Mouse (Mus musculus): ENCODE results near the gene Dst. TPM values are rescaled to one million over a fixed set of nuclear protein-coding genes. Genes with fewer than 3 reads are reported as not detected.
A peak's percentile ranks its signal among the peaks of the same experiment; 100 is the strongest.

Gene Dst
- polyA plus RNA-seq, 1 experiment from 2014 or later, result 24.9 TPM

DNA sequence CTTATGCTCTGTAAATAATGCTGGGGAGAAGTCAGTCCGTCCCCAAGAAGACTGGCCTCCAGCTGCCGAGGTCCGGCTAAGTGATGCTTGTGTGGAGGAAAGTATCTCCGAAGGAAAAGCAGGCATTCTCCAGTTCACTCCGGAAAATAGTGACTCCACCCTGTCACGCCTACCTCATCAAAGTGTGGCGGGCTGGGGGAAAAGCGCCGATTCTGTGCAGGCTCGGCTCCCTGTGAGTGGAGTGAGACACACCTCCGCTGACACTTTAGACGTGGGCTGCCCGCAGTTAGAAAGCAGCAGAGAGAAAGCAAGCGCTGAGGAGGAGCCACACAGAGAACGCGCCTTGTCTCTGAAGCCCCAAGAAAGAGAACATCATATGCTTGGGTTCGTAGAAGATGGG lies 284.1 kb downstream of the Dst start:
- DNase-seq (ENCODE audit: low spot score) (no peak), ATAC-seq (no peak)
- WGBS, result 93% methylated on average over 17 of the region's 17 CpGs
- Histone ChIP-seq H3K36me3 (ENCODE audit: control insufficient read depth, insufficient read depth, low read length) (peaks cover 74% of the 10 kb centered on the region), H3K27ac (ENCODE audit: low read depth, low read length) (no peak overlapping the region), H3K4me1 (ENCODE audit: control insufficient read depth, insufficient read depth, low read length) (no peaks in the 10 kb centered on the region), H3K4me3 (ENCODE audit: low read depth, low read length) (no peak overlapping the region), H3K9me3 (replicated peaks; ENCODE audit: control insufficient read depth, low read length) (no peaks in the 10 kb centered on the region), H3K4me2 (ENCODE audit: low read length) (no peak overlapping the region), H3K9ac (ENCODE audit: low read length) (no peak overlapping the region), H3K27me3 (replicated peaks; ENCODE audit: control insufficient read depth, insufficient read depth, low read length) (no peaks in the 10 kb centered on the region)

GRCm38 (mm10) chr1:34200791-34201190 lies 292.8 kb downstream of the Dst start:
- no peak overlapping the region for H3K27ac ChIP-seq (ENCODE audit: low read depth, low read length)
- H3K4me2 ChIP-seq (ENCODE audit: low read length), result no peak overlapping the region
- 94% methylated on average over 18 of the region's 18 CpGs for WGBS
- peaks cover 65% of the 10 kb centered on the region for H3K36me3 ChIP-seq (ENCODE audit: control insufficient read depth, insufficient read depth, low read length)
- no peak overlapping the region for H3K9ac ChIP-seq (ENCODE audit: low read length)
- no peaks in the 10 kb centered on the region for H3K9me3 ChIP-seq (replicated peaks; ENCODE audit: control insufficient read depth, low read length)
- no peak for DNase-seq (ENCODE audit: low spot score)
- no peaks in the 10 kb centered on the region for H3K4me1 ChIP-seq (ENCODE audit: control insufficient read depth, insufficient read depth, low read length)
- H3K27me3 ChIP-seq (replicated peaks; ENCODE audit: control insufficient read depth, insufficient read depth, low read length), result no peaks in the 10 kb centered on the region
- no peak overlapping the region for H3K4me3 ChIP-seq (ENCODE audit: low read depth, low read length)
- no peak for ATAC-seq

GRCm38 (mm10) chr1:34201483-34201882 lies 293.5 kb downstream of the Dst start:
- DNase-seq (ENCODE audit: low spot score) (peak; percentile 75), ATAC-seq (no peak)
- Histone ChIP-seq H3K9me3 (replicated peaks; ENCODE audit: control insufficient read depth, low read length) (no peaks in the 10 kb centered on the region), H3K4me1 (ENCODE audit: control insufficient read depth, insufficient read depth, low read length) (no peaks in the 10 kb centered on the region), H3K9ac (ENCODE audit: low read length) (no peak overlapping the region), H3K27me3 (replicated peaks; ENCODE audit: control insufficient read depth, insufficient read depth, low read length) (no peaks in the 10 kb centered on the region), H3K27ac (ENCODE audit: low read depth, low read length) (no peak overlapping the region), H3K4me3 (ENCODE audit: low read depth, low read length) (no peak overlapping the region), H3K4me2 (ENCODE audit: low read length) (no peak overlapping the region), H3K36me3 (ENCODE audit: control insufficient read depth, insufficient read depth, low read length) (peaks cover 61% of the 10 kb centered on the region)
- WGBS, result 38% methylated on average over 4 of the region's 4 CpGs

DNA sequence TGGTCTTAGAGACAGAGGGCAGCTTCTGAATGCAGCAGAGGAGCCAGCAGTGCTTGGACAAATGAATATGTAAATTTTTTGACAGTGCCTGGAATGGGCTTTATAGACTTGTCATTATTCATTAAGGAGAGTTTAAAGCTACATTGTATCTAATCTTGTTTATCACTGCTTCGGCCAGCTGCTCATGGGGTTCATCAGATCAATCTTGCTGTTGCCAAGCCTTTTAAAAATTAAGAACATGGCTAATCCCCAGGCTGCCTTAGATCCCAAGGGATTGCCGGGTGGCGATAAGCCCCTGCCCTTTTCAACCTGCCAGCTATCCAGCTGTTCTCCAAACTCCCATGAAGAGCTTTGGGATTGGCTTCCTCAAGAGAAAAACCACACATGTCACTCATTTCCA lies 303.7 kb downstream of the Dst start:
- DNase-seq (ENCODE audit: low spot score), result no peak
- Histone ChIP-seq H3K9ac (ENCODE audit: low read length) (no peak overlapping the region), H3K4me1 (ENCODE audit: control insufficient read depth, insufficient read depth, low read length) (no peaks in the 10 kb centered on the region), H3K36me3 (ENCODE audit: control insufficient read depth, insufficient read depth, low read length) (peaks cover 64% of the 10 kb centered on the region), H3K4me2 (ENCODE audit: low read length) (no peak overlapping the region), H3K9me3 (replicated peaks; ENCODE audit: control insufficient read depth, low read length) (no peaks in the 10 kb centered on the region), H3K27me3 (replicated peaks; ENCODE audit: control insufficient read depth, insufficient read depth, low read length) (no peaks in the 10 kb centered on the region), H3K4me3 (ENCODE audit: low read depth, low read length) (no peak overlapping the region), H3K27ac (ENCODE audit: low read depth, low read length) (no peak overlapping the region)
- ATAC-seq, result no peak
- 56% methylated on average over 3 of the region's 3 CpGs for WGBS

DNA sequence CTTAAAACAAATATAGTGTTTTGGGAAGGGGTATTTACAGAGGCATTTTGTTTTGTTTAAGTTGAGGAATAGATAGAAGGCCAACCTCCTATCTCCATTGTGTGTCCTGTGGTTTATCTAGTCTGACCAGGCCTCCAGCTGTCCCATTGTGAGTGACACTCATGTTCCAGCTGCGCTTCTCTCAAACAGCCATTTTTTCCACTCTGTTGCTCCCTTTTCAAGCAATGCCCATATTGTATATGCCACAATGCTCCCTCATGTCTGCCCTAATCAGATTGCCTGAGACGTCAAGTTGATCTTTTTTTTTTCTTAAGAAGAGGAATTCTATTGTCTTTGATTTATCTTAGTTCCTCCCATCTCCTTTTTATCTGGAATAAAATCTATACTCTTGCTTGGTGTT lies 308.4 kb downstream of the Dst start:
- WGBS, result 13% methylated on average over 2 of the region's 2 CpGs
- Histone ChIP-seq H3K4me2 (ENCODE audit: low read length) (no peak overlapping the region), H3K27me3 (replicated peaks; ENCODE audit: control insufficient read depth, insufficient read depth, low read length) (no peaks in the 10 kb centered on the region), H3K9ac (ENCODE audit: low read length) (no peak overlapping the region), H3K4me3 (ENCODE audit: low read depth, low read length) (no peak overlapping the region), H3K9me3 (replicated peaks; ENCODE audit: control insufficient read depth, low read length) (no peaks in the 10 kb centered on the region), H3K36me3 (ENCODE audit: control insufficient read depth, insufficient read depth, low read length) (peaks cover 75% of the 10 kb centered on the region), H3K4me1 (ENCODE audit: control insufficient read depth, insufficient read depth, low read length) (no peaks in the 10 kb centered on the region), H3K27ac (ENCODE audit: low read depth, low read length) (no peak overlapping the region)
- DNase-seq (ENCODE audit: low spot score) (no peak), ATAC-seq (no peak)

GRCm38 (mm10) chr1:34218323-34218722 lies 310.3 kb downstream of the Dst start:
- Histone ChIP-seq H3K4me1 (ENCODE audit: control insufficient read depth, insufficient read depth, low read length) (no peaks in the 10 kb centered on the region), H3K9ac (ENCODE audit: low read length) (no peak overlapping the region), H3K27me3 (replicated peaks; ENCODE audit: control insufficient read depth, insufficient read depth, low read length) (no peaks in the 10 kb centered on the region), H3K4me3 (ENCODE audit: low read depth, low read length) (no peak overlapping the region), H3K9me3 (replicated peaks; ENCODE audit: control insufficient read depth, low read length) (no peaks in the 10 kb centered on the region), H3K27ac (ENCODE audit: low read depth, low read length) (no peak overlapping the region), H3K4me2 (ENCODE audit: low read length) (no peak overlapping the region), H3K36me3 (ENCODE audit: control insufficient read depth, insufficient read depth, low read length) (peaks cover 63% of the 10 kb centered on the region)
- peak; percentile 83 for DNase-seq (ENCODE audit: low spot score)
- peak; percentile 82 for ATAC-seq
- WGBS, result 30% methylated on average over 6 of the region's 6 CpGs

- DNase-seq (ENCODE audit: low spot score), result no peak
- Histone ChIP-seq H3K27me3 (replicated peaks; ENCODE audit: control insufficient read depth, insufficient read depth, low read length) (no peaks in the 10 kb centered on the region), H3K9ac (ENCODE audit: low read length) (no peak overlapping the region), H3K4me1 (ENCODE audit: control insufficient read depth, insufficient read depth, low read length) (no peaks in the 10 kb centered on the region), H3K36me3 (ENCODE audit: control insufficient read depth, insufficient read depth, low read length) (peaks cover 61% of the 10 kb centered on the region), H3K4me2 (ENCODE audit: low read length) (no peak overlapping the region), H3K9me3 (replicated peaks; ENCODE audit: control insufficient read depth, low read length) (no peaks in the 10 kb centered on the region), H3K27ac (ENCODE audit: low read depth, low read length) (no peak overlapping the region), H3K4me3 (ENCODE audit: low read depth, low read length) (no peak overlapping the region)
- no peak for ATAC-seq
- WGBS, result 86% methylated on average over 9 of the region's 9 CpGs
Observed at GRCm38 (mm10) chr1:34218801-34219200, 310.8 kb downstream of the Dst start.

DNA sequence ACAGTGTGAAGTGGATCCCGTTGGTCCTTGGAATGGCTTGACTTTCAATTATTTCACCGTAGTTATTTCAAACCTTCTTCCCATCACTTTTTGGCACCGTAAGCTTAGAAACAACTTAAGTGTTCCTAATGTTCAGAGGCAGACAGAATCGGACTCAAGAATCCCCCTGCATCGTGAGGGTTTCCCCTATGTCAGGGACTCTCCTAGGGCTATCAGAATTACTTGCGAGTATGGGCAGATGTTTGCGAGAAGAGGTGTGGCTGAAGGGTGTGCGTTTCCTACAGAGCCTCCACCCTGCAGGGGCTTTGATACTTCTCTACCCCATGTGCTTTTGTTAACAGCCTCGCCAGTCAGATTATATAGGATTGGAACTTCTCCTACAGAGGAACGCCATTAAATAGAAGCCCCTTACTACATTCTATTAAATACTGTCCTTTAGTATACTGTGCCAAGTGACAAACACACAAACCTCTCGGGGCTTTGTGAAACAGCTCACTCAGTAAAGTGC lies 312.1 kb downstream of the Dst start:
- no peak overlapping the region for H3K27ac ChIP-seq (ENCODE audit: low read depth, low read length)
- 87% methylated on average over 11 of the region's 11 CpGs for WGBS
- no peak overlapping the region for H3K9ac ChIP-seq (ENCODE audit: low read length)
- ATAC-seq, result no peak
- H3K4me2 ChIP-seq (ENCODE audit: low read length), result no peak overlapping the region
- H3K36me3 ChIP-seq (ENCODE audit: control insufficient read depth, insufficient read depth, low read length), result peaks cover 58% of the 10 kb centered on the region
- H3K27me3 ChIP-seq (replicated peaks; ENCODE audit: control insufficient read depth, insufficient read depth, low read length), result no peaks in the 10 kb centered on the region
- DNase-seq (ENCODE audit: low spot score), result no peak
- no peaks in the 10 kb centered on the region for H3K4me1 ChIP-seq (ENCODE audit: control insufficient read depth, insufficient read depth, low read length)
- no peaks in the 10 kb centered on the region for H3K9me3 ChIP-seq (replicated peaks; ENCODE audit: control insufficient read depth, low read length)
- H3K4me3 ChIP-seq (ENCODE audit: low read depth, low read length), result no peak overlapping the region

- Histone ChIP-seq H3K9me3 (replicated peaks; ENCODE audit: control insufficient read depth, low read length) (no peaks in the 10 kb centered on the region), H3K9ac (ENCODE audit: low read length) (no peak overlapping the region), H3K36me3 (ENCODE audit: control insufficient read depth, insufficient read depth, low read length) (peaks cover 65% of the 10 kb centered on the region), H3K4me2 (ENCODE audit: low read length) (no peak overlapping the region), H3K4me1 (ENCODE audit: control insufficient read depth, insufficient read depth, low read length) (no peaks in the 10 kb centered on the region), H3K27ac (ENCODE audit: low read depth, low read length) (no peak overlapping the region), H3K27me3 (replicated peaks; ENCODE audit: control insufficient read depth, insufficient read depth, low read length) (no peaks in the 10 kb centered on the region), H3K4me3 (ENCODE audit: low read depth, low read length) (no peak overlapping the region)
- ATAC-seq, result no peak
- DNase-seq (ENCODE audit: low spot score), result no peak
- WGBS, result 90% methylated on average over 11 of the region's 11 CpGs
Observed at GRCm38 (mm10) chr1:34223866-34224265, 315.8 kb downstream of the Dst start.

Measured in forebrain, embryonic 14.5 days (tissue).